Mouse (Mus musculus): ENCODE data around the gene Bscl2. TPM values are rescaled to one million over a fixed set of nuclear protein-coding genes. Genes with fewer than 3 reads are reported as not detected.
"Not testable (repeated sequence)": the region's sequence is repeated elsewhere in the genome, so short reads cannot be mapped to it uniquely, and the experiment has no call there.

Gene Bscl2
- polyA plus RNA-seq, 1 experiment = 136 TPM

DNA sequence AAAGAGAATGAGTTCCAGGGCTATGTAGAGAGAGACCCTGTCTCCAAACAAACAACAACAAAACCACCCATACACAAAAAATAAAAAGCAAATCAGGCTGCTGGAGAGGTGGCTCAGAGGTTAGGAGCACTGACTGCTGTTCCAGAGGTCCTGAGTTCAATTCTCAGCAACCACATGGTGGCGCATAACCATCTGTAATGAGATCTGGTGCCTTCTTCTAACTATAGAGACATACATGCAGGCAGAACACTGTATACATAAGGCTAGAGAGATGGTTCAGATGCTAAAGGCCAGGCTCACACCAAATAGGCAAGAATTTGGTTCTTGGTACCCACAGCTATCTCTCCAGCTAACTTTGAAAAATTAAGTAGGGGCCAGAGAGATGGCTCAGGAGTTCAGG lies 21.8 kb downstream of the Bscl2 start:
- H3K27me3 ChIP-seq (ENCODE audit: control insufficient read depth, insufficient read depth, low read length) = no peaks in the 10 kb centered on the region
- 39% methylated on average over 1 of the region's 1 CpGs for WGBS
- no peak overlapping the region for H3K4me3 ChIP-seq (ENCODE audit: control insufficient read depth, insufficient read depth, low read length)
- H3K4me1 ChIP-seq (replicated peaks; ENCODE audit: control insufficient read depth, insufficient read depth, low read length) = no peaks in the 10 kb centered on the region
- H3K36me3 ChIP-seq (ENCODE audit: control insufficient read depth, insufficient read depth, low read length) = no peaks in the 10 kb centered on the region
- DNase-seq = peak; percentile 61
- TF ChIP-seq POLR2A (IDR thresholded peaks at IDR 0.05; ENCODE audit: control insufficient read depth, extremely low read depth, insufficient read depth, low read length, poor library complexity) (no peak), CTCF (IDR thresholded peaks at IDR 0.05; ENCODE audit: borderline replicate concordance, control insufficient read depth, extremely low read depth, insufficient read depth, low read length, poor library complexity) (no peak)
- no peak overlapping the region for H3K27ac ChIP-seq (ENCODE audit: control insufficient read depth, insufficient read depth, low read length)

DNA sequence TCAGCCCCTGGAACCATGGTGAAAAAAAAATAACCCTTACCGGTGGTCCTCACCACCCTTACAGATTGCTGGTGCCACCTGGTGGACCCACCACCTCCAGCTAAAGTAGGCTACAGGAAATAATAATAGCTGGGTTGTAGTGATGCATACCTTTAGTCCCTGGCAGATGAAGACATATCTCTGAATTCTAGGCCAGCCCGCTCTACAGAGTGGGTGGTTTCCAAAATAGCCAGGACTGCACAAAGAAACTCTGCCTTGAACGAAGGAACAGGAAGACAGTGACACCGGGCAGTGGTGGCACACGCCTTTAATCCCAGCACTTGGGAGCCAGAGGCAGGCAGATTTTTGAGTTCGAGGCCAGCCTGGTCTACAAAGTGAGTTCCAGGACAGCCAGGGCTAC lies 27.0 kb downstream of the Bscl2 start:
- 90% methylated on average over 6 of the region's 6 CpGs for whole genome bisulfite sequencing
- no peaks in the 10 kb centered on the region for H3K36me3 ChIP-seq (ENCODE audit: control insufficient read depth, insufficient read depth, low read length)

DNA sequence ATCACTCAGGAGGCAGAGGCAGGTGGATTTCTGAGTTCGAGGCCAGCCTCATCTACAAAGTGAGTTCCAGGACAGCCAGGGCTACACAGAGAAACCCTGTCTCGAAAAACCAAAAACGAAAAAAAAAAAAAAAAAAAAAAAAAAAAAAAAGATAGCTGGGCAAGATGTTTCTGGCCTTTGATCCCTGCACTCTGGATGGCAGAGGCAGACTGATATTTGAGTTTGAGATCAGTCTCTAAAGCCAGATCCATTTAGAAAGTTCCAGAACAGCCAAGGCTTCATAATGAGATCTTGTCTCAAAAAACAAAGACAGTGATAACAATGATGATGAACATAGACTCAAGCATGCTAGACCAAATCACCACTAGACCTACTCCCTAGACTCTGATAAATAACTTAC lies 33.1 kb downstream of the Bscl2 start:
- not testable (repeated sequence) for H3K27ac ChIP-seq (ENCODE audit: control insufficient read depth, insufficient read depth, low read length); H3K4me3 ChIP-seq (ENCODE audit: control insufficient read depth, insufficient read depth, low read length); H3K4me1 ChIP-seq (replicated peaks; ENCODE audit: control insufficient read depth, insufficient read depth, low read length); DNase-seq; H3K27me3 ChIP-seq (ENCODE audit: control insufficient read depth, insufficient read depth, low read length)
- H3K36me3 ChIP-seq (ENCODE audit: control insufficient read depth, insufficient read depth, low read length) = peaks cover 18% of the 10 kb centered on the region
- 66% methylated on average over 3 of the region's 3 CpGs for whole genome bisulfite sequencing

More for the DNA sequence above, 27.0 kb downstream of the Bscl2 start:
- Histone ChIP-seq H3K27ac (ENCODE audit: control insufficient read depth, insufficient read depth, low read length) (no peak overlapping the region), H3K4me1 (replicated peaks; ENCODE audit: control insufficient read depth, insufficient read depth, low read length) (no peaks in the 10 kb centered on the region), H3K4me3 (ENCODE audit: control insufficient read depth, insufficient read depth, low read length) (no peak overlapping the region), H3K27me3 (ENCODE audit: control insufficient read depth, insufficient read depth, low read length) (no peaks in the 10 kb centered on the region)
- no peak for DNase-seq
- no peak for TF ChIP-seq POLR2A (IDR thresholded peaks at IDR 0.05; ENCODE audit: control insufficient read depth, extremely low read depth, insufficient read depth, low read length, poor library complexity)
- TF ChIP-seq CTCF (IDR thresholded peaks at IDR 0.05; ENCODE audit: borderline replicate concordance, control insufficient read depth, extremely low read depth, insufficient read depth, low read length, poor library complexity) = no peak

- TF ChIP-seq CTCF (IDR thresholded peaks at IDR 0.05; ENCODE audit: borderline replicate concordance, control insufficient read depth, extremely low read depth, insufficient read depth, low read length, poor library complexity) (no peak), POLR2A (IDR thresholded peaks at IDR 0.05; ENCODE audit: control insufficient read depth, extremely low read depth, insufficient read depth, low read length, poor library complexity) (no peak)
- Histone ChIP-seq H3K27me3 (ENCODE audit: control insufficient read depth, insufficient read depth, low read length) (no peaks in the 10 kb centered on the region), H3K4me3 (ENCODE audit: control insufficient read depth, insufficient read depth, low read length) (peak overlapping the region; percentile 92), H3K4me1 (replicated peaks; ENCODE audit: control insufficient read depth, insufficient read depth, low read length) (peaks cover 9% of the 10 kb centered on the region), H3K36me3 (ENCODE audit: control insufficient read depth, insufficient read depth, low read length) (peaks cover 18% of the 10 kb centered on the region), H3K27ac (ENCODE audit: control insufficient read depth, insufficient read depth, low read length) (peak overlapping the region; percentile 35)
- no peak for DNase-seq
- WGBS = 24% methylated on average over 9 of the region's 9 CpGs
These were observed 33.6 kb downstream of the Bscl2 start for GRCm38 (mm10) chr19:8870838-8871237.

- peak within 1 kb of the TSS; percentile 35 for H3K27ac ChIP-seq (ENCODE audit: control insufficient read depth, insufficient read depth, low read length)
- H3K4me1 ChIP-seq (replicated peaks; ENCODE audit: control insufficient read depth, insufficient read depth, low read length) = peaks cover 9% of the 10 kb centered on the region
These were observed 34.3 kb downstream of the Bscl2 start, which contains the start of gene Ubxn1 for GRCm38 (mm10) chr19:8871267-8872186. TSS of gene Ubxn1 (plus strand) at chr19:8871496.

DNA sequence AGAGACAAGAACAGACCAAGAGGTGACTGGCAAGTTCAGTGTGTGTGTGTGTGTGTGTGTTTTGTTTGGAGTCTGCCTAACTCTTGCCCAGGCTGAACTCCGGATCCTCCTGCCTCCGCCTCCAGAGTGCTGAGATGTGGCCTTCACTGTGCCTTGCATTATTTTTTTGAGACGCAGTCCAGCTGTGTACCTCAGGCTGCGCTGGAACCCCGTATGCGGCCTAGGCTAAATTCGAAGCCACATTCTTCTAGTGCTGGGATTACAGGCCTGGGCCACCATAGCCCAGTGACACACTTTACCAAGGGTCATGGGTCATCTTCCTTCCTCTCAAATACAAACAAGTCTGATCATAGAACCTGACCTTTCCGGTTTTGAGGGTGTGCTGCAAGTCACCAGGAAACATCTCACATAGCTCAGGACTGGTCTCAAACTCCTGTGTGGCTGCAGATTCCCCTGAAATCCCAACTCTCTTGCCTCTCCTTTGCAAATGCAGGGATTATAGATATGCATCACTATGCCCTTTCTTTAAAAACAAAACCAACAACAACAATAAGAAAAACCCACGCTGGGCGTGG lies 35.1 kb downstream of the Bscl2 start:
- no peak for DNase-seq
- H3K4me1 ChIP-seq (replicated peaks; ENCODE audit: control insufficient read depth, insufficient read depth, low read length) = peaks cover 9% of the 10 kb centered on the region
- TF ChIP-seq POLR2A (IDR thresholded peaks at IDR 0.05; ENCODE audit: control insufficient read depth, extremely low read depth, insufficient read depth, low read length, poor library complexity) (no peak), CTCF (IDR thresholded peaks at IDR 0.05; ENCODE audit: borderline replicate concordance, control insufficient read depth, extremely low read depth, insufficient read depth, low read length, poor library complexity) (no peak)
- no peak overlapping the region for H3K27ac ChIP-seq (ENCODE audit: control insufficient read depth, insufficient read depth, low read length)
- WGBS = 77% methylated on average over 10 of the region's 10 CpGs
- peaks cover 18% of the 10 kb centered on the region for H3K36me3 ChIP-seq (ENCODE audit: control insufficient read depth, insufficient read depth, low read length)
- peak overlapping the region; percentile 92 for H3K4me3 ChIP-seq (ENCODE audit: control insufficient read depth, insufficient read depth, low read length)
- no peaks in the 10 kb centered on the region for H3K27me3 ChIP-seq (ENCODE audit: control insufficient read depth, insufficient read depth, low read length)

More at GRCm38 (mm10) chr19:8871267-8872186, 34.3 kb downstream of the Bscl2 start, which contains the start of gene Ubxn1:
- peak; percentile 63; the same call in 1 of the 2 replicates for TF ChIP-seq POLR2A (IDR thresholded peaks at IDR 0.05; ENCODE audit: control insufficient read depth, extremely low read depth, insufficient read depth, low read length, poor library complexity)
- 0 out of 2 replicates have a peak, but pooled peaks have one; percentile 21 for TF ChIP-seq CTCF (IDR thresholded peaks at IDR 0.05; ENCODE audit: borderline replicate concordance, control insufficient read depth, extremely low read depth, insufficient read depth, low read length, poor library complexity)
- no peaks in the 10 kb centered on the region for H3K27me3 ChIP-seq (ENCODE audit: control insufficient read depth, insufficient read depth, low read length)
- H3K4me3 ChIP-seq (ENCODE audit: control insufficient read depth, insufficient read depth, low read length) = peak within 1 kb of the TSS; percentile 92
- under 1% methylated on average over 59 of the region's 59 CpGs for WGBS
- DNase-seq = peak; percentile 99
- peaks cover 18% of the 10 kb centered on the region for H3K36me3 ChIP-seq (ENCODE audit: control insufficient read depth, insufficient read depth, low read length)

All from thymus, adult 2 months (tissue).